Mouse (Mus musculus): ENCODE results near the gene Myo1g. TPM values are rescaled to one million over a fixed set of nuclear protein-coding genes. Genes with fewer than 3 reads are reported as not detected.

Gene Myo1g
- polyA plus RNA-seq, 1 experiment from 2014 or later, result 0.63 TPM

- Histone ChIP-seq H3K4me3 (ENCODE audit: low read depth, low read length) (peak overlapping the region; percentile 89), H3K9me3 (ENCODE audit: control insufficient read depth, low read length) (no peaks in the 10 kb centered on the region), H3K27ac (ENCODE audit: low read depth, low read length) (peak overlapping the region; percentile 96), H3K4me2 (ENCODE audit: low read depth, low read length, severe bottlenecking) (peak overlapping the region; percentile 67), H3K36me3 (ENCODE audit: control insufficient read depth, insufficient read depth, low read length) (no peaks in the 10 kb centered on the region; the same call in 1 of the 2 replicates), H3K9ac (ENCODE audit: low read length) (peak overlapping the region; percentile 76), H3K27me3 (ENCODE audit: control insufficient read depth, insufficient read depth, low read length) (no peaks in the 10 kb centered on the region), H3K4me1 (replicated peaks; ENCODE audit: control insufficient read depth, insufficient read depth, low read length) (peaks cover 4% of the 10 kb centered on the region; the same call in 1 of the 2 replicates)
- DNase-seq (ENCODE audit: low spot score) (no peak), ATAC-seq (replicated peaks; ENCODE audit: low FRiP score) (no peak; the same call in 1 of the 2 replicates)
- WGBS, result 19% methylated on average over 3 of the region's 3 CpGs
These were observed 25.1 kb upstream of the Myo1g start for GRCm38 (mm10) chr11:6545857-6546192.

GRCm38 (mm10) chr11:6545186-6545856 lies 24.6 kb upstream of the Myo1g start:
- no peaks in the 10 kb centered on the region for H3K27me3 ChIP-seq (ENCODE audit: control insufficient read depth, insufficient read depth, low read length)
- no peak overlapping the region for H3K4me3 ChIP-seq (ENCODE audit: low read depth, low read length)
- peaks cover 4% of the 10 kb centered on the region; the same call in 1 of the 2 replicates for H3K4me1 ChIP-seq (replicated peaks; ENCODE audit: control insufficient read depth, insufficient read depth, low read length)
- no peak overlapping the region; the same call in 1 of the 2 replicates for H3K9ac ChIP-seq (ENCODE audit: low read length)
- H3K9me3 ChIP-seq (ENCODE audit: control insufficient read depth, low read length), result no peaks in the 10 kb centered on the region
- whole genome bisulfite sequencing, result 92% methylated on average over 4 of the region's 4 CpGs
- no peak overlapping the region; the same call in 1 of the 2 replicates for H3K4me2 ChIP-seq (ENCODE audit: low read depth, low read length, severe bottlenecking)
- no peaks in the 10 kb centered on the region; the same call in 1 of the 2 replicates for H3K36me3 ChIP-seq (ENCODE audit: control insufficient read depth, insufficient read depth, low read length)
- DNase-seq (ENCODE audit: low spot score), result no peak
- H3K27ac ChIP-seq (ENCODE audit: low read depth, low read length), result no peak overlapping the region; the same call in 1 of the 2 replicates
- no peak for ATAC-seq (replicated peaks; ENCODE audit: low FRiP score)

GRCm38 (mm10) chr11:6544683-6545082 lies 23.9 kb upstream of the Myo1g start:
- WGBS, result 95% methylated on average over 3 of the region's 3 CpGs
- no peaks in the 10 kb centered on the region; the same call in 1 of the 2 replicates for H3K36me3 ChIP-seq (ENCODE audit: control insufficient read depth, insufficient read depth, low read length)
- no peaks in the 10 kb centered on the region for H3K9me3 ChIP-seq (ENCODE audit: control insufficient read depth, low read length)
- ATAC-seq (replicated peaks; ENCODE audit: low FRiP score), result no peak
- H3K4me3 ChIP-seq (ENCODE audit: low read depth, low read length), result no peak overlapping the region
- H3K4me2 ChIP-seq (ENCODE audit: low read depth, low read length, severe bottlenecking), result no peak overlapping the region
- H3K27me3 ChIP-seq (ENCODE audit: control insufficient read depth, insufficient read depth, low read length), result no peaks in the 10 kb centered on the region
- no peak for DNase-seq (ENCODE audit: low spot score)
- H3K27ac ChIP-seq (ENCODE audit: low read depth, low read length), result no peak overlapping the region
- no peak overlapping the region for H3K9ac ChIP-seq (ENCODE audit: low read length)
- H3K4me1 ChIP-seq (replicated peaks; ENCODE audit: control insufficient read depth, insufficient read depth, low read length), result peaks cover 4% of the 10 kb centered on the region; the same call in 1 of the 2 replicates

GRCm38 (mm10) chr11:6530746-6531145 lies 10.0 kb upstream of the Myo1g start:
- 88% methylated on average over 3 of the region's 3 CpGs for WGBS
- Histone ChIP-seq H3K4me3 (ENCODE audit: low read depth, low read length) (no peak overlapping the region), H3K36me3 (ENCODE audit: control insufficient read depth, insufficient read depth, low read length) (peaks cover 2% of the 10 kb centered on the region; the same call in 1 of the 2 replicates), H3K9me3 (ENCODE audit: control insufficient read depth, low read length) (no peaks in the 10 kb centered on the region), H3K9ac (ENCODE audit: low read length) (no peak overlapping the region), H3K4me2 (ENCODE audit: low read depth, low read length, severe bottlenecking) (no peak overlapping the region), H3K4me1 (replicated peaks; ENCODE audit: control insufficient read depth, insufficient read depth, low read length) (0 out of 2 replicates have a peak, but pooled peaks cover 3% of the 10 kb centered on the region), H3K27ac (ENCODE audit: low read depth, low read length) (no peak overlapping the region), H3K27me3 (ENCODE audit: control insufficient read depth, insufficient read depth, low read length) (no peaks in the 10 kb centered on the region)
- DNase-seq (ENCODE audit: low spot score), result no peak
- no peak for ATAC-seq (replicated peaks; ENCODE audit: low FRiP score)

GRCm38 (mm10) chr11:6529961-6530360 lies 9.2 kb upstream of the Myo1g start:
- WGBS, result 92% methylated on average over 8 of the region's 8 CpGs
- Histone ChIP-seq H3K4me3 (ENCODE audit: low read depth, low read length) (no peak overlapping the region), H3K27ac (ENCODE audit: low read depth, low read length) (no peak overlapping the region), H3K9ac (ENCODE audit: low read length) (no peak overlapping the region), H3K27me3 (ENCODE audit: control insufficient read depth, insufficient read depth, low read length) (no peaks in the 10 kb centered on the region), H3K9me3 (ENCODE audit: control insufficient read depth, low read length) (no peaks in the 10 kb centered on the region), H3K4me1 (replicated peaks; ENCODE audit: control insufficient read depth, insufficient read depth, low read length) (peaks cover 3% of the 10 kb centered on the region; the same call in 1 of the 2 replicates), H3K4me2 (ENCODE audit: low read depth, low read length, severe bottlenecking) (no peak overlapping the region), H3K36me3 (ENCODE audit: control insufficient read depth, insufficient read depth, low read length) (peaks cover 6% of the 10 kb centered on the region)
- ATAC-seq (replicated peaks; ENCODE audit: low FRiP score) (no peak), DNase-seq (ENCODE audit: low spot score) (no peak)

- H3K36me3 ChIP-seq (ENCODE audit: control insufficient read depth, insufficient read depth, low read length), result peaks cover 11% of the 10 kb centered on the region
- ATAC-seq (replicated peaks; ENCODE audit: low FRiP score) (peak; percentile 96), DNase-seq (ENCODE audit: low spot score) (peak; percentile 99)
- H3K4me1 ChIP-seq (replicated peaks; ENCODE audit: control insufficient read depth, insufficient read depth, low read length), result peaks cover 4% of the 10 kb centered on the region; the same call in 1 of the 2 replicates
- H3K27me3 ChIP-seq (ENCODE audit: control insufficient read depth, insufficient read depth, low read length), result no peaks in the 10 kb centered on the region
- peak overlapping the region; percentile 70 for H3K4me3 ChIP-seq (ENCODE audit: low read depth, low read length)
- H3K4me2 ChIP-seq (ENCODE audit: low read depth, low read length, severe bottlenecking), result peak overlapping the region; percentile 88
- H3K9me3 ChIP-seq (ENCODE audit: control insufficient read depth, low read length), result no peaks in the 10 kb centered on the region
- peak overlapping the region; percentile 78 for H3K9ac ChIP-seq (ENCODE audit: low read length)
- under 1% methylated on average over 51 of the region's 51 CpGs for WGBS
- peak overlapping the region; percentile 66 for H3K27ac ChIP-seq (ENCODE audit: low read depth, low read length)
These were observed 7.6 kb upstream of the Myo1g start for GRCm38 (mm10) chr11:6528186-6529006.

- Histone ChIP-seq H3K9me3 (ENCODE audit: control insufficient read depth, low read length) (no peaks in the 10 kb centered on the region), H3K4me2 (ENCODE audit: low read depth, low read length, severe bottlenecking) (peak overlapping the region; percentile 88), H3K36me3 (ENCODE audit: control insufficient read depth, insufficient read depth, low read length) (peaks cover 11% of the 10 kb centered on the region), H3K27me3 (ENCODE audit: control insufficient read depth, insufficient read depth, low read length) (no peaks in the 10 kb centered on the region), H3K27ac (ENCODE audit: low read depth, low read length) (no peak overlapping the region), H3K4me3 (ENCODE audit: low read depth, low read length) (peak overlapping the region; percentile 70), H3K4me1 (replicated peaks; ENCODE audit: control insufficient read depth, insufficient read depth, low read length) (peaks cover 4% of the 10 kb centered on the region; the same call in 1 of the 2 replicates), H3K9ac (ENCODE audit: low read length) (peak overlapping the region; percentile 78)
- DNase-seq (ENCODE audit: low spot score) (no peak), ATAC-seq (replicated peaks; ENCODE audit: low FRiP score) (peak; percentile 13; the same call in 1 of the 2 replicates)
- 26% methylated on average over 10 of the region's 10 CpGs for WGBS
These were observed 6.8 kb upstream of the Myo1g start for GRCm38 (mm10) chr11:6527256-6528185.

Measured in forebrain, embryonic 11.5 days (tissue).